Mouse (Mus musculus) kidney, adult 11 months (tissue): ENCODE measurements around the gene Prelp.

ENCODE experiments used
- DNase-seq: peaks from one replicate; pipeline ENCODE4 v3.0.0; 2022

Gene Prelp

DNA sequence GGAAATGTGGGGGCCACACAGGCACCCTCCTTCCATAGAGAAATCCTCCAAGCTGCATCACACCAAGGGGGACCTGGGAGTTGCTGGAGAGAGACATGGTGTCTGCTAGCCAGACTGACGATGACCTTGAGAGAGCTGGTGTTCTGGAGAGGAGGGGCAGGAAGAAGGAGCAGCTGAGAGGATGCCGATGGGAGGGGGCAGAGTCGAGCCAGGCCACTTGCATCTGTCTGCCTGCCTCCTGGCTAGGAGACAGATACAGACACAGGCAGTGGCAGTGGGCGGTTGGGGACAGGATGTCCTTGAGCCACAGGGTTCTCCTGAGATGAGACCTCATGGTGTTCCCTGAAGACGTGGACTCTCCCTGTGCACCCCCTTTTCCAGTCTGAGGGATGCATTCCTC, 29.7 kb downstream of the Prelp start:
- peak; percentile 65 for DNase-seq

DNA sequence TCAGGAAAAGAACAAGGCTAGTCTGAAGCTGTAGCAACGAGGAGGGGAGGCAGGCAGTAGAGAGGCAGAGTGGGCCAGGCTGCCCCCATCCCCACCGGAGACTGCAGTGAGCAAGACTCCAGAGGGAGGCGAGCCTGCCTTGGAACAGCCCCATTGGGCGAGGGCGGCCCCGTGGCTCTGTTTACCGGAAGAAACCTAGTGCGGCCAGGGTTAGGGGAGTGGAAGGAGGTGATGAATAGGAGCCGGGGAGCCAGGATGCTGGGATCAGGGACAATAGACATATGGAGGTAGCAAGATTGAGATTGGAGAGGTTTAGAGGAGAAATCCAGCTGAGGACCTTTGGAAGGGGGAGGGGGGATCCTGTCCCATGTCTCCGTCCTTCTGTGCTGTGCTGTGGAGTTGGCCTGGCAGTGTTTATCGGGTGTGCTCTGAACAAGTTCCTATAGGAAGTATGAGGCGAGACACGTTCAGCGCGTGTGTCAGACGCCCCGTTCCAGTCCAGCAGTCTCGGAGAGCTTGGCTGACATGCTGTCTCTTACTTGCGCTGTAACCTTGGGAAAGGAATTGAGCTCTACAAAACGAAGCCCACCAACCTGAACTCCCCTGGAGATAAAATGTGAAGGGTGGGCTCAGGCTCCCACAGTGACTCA, 31.1 kb downstream of the Prelp start:
- no peak for DNase-seq

DNA sequence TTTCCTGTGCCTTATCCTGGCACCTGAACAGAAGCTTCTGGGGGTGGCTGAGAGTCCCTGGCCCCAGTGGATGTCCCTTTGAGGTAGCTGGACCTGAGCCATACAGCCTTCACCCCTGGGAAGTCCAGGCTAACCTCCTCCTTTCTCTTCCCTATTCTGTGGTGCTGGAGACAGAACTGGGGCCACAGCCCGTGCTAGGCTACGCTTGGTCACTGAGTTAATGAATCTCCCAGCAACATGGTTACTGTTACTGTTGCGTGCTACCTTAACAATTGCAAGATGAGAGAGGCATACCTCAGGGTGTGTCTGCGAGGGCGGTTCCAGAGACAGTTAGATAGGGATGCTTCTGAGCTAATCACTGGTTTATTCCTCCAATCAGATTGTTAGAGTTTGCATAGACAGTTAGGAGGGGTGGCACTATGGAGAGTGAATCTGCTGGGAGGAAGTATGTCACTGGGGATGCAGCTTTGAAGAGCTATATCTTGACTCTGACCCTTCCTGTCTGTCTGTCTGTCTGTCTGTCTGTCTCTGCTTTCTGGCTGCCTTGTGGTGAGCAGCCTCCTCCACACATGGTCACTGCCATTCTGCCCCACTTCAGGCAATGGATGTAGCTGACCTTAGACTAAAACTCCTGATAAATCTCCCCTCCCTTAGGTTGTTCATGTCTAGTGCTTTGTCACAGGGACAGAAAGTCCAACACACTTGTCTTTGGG, 33.5 kb downstream of the Prelp start:
- DNase-seq = no peak

DNA sequence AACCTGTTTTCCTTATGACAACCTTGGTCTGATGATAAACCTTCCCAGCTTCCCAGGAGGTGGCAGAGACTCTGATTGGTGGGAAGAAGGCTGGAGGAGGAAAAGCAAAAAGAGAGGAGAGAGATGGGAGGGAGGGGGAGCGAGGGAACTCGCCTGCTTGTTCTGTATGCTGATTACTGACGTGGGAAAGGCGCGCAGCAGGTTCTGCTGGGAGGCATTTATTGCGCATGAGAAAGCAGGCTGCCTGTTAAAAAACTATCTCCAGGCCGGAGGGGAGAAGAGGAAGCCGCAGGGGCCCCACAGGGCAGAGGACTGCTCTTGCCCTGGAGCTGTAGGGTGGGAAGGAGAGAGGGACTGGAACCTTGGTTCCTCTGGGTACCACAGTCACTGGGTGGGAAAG, 34.2 kb downstream of the Prelp start:
- DNase-seq = no peak

DNA sequence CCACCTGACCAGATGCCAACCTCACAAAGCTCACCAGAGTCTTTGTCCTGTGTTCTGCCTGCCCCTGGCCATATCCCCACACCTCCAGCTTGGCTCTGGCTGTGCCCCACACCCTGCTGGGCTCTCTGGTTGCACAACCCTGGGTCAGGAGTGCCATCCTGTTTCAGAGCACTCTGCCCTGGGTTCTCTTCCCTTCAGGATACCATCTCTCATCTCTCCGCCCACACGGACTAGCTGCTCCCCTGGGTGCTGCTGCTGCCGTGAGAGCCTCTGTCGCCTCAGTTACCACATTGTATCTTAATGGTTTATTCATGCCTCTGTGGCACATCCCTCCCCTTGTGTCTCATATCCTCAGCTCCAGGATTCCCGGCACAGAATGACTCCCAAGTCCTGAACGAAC, 34.8 kb downstream of the Prelp start:
- no peak for DNase-seq

DNA sequence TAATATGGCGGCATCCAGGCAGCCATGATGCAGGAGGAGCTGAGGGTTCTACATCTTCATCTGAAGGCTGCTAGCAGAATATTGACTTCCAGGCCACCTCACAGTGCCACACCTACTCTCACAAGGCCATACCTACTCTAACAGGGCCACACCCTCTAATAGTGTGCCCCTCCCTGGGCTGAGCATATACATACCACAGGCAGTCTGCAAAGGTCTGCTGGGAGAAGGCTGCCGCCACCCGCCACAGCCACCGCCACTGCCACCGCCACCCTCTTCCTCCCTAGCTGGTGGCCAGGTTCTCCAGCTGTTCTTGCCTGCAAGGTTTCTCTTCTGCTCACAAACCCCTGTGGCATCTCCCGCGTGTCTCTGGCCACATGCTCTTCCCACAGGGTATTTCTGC, 35.4 kb downstream of the Prelp start:
- no peak for DNase-seq

DNA sequence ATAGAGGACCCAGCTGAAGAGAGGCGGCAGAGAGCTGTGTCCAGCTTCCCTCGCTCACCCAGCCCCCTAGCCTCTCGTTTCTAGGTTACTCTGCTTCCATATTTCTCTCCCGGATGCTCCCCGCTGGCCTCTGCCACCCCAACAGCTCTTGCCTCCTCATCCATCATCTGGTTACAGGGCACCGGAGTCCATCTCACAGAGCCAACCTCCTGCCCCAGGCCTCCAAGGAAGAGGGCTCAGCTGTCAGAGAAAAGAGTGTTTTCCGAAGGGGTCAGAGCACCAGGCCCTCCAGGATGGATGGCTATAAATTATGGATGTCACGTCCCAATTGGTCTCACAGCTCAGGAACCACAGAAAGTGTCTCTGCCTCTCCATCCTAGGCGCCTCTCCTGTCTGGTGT, 36.5 kb downstream of the Prelp start:
- DNase-seq = no peak

DNA sequence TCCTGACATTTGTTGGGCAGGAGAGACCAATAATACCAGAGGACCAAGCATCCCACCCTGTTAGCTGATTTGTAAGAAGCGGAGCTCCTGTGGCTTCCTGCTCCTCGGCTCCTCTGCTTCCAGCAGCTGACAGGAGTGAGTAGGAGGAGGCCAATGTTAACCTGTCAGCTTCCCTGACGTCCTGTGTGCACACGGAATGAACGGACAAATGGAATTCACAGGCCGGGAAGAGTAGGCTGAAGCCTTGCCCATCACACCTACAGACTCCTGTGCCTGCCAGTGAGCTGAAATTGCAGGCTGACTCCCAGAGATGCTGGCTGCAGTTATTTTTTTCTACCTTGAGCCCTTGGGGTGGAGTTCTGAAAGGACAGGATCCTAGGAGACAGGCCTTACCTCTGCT, 37.1 kb downstream of the Prelp start:
- no peak for DNase-seq

DNA sequence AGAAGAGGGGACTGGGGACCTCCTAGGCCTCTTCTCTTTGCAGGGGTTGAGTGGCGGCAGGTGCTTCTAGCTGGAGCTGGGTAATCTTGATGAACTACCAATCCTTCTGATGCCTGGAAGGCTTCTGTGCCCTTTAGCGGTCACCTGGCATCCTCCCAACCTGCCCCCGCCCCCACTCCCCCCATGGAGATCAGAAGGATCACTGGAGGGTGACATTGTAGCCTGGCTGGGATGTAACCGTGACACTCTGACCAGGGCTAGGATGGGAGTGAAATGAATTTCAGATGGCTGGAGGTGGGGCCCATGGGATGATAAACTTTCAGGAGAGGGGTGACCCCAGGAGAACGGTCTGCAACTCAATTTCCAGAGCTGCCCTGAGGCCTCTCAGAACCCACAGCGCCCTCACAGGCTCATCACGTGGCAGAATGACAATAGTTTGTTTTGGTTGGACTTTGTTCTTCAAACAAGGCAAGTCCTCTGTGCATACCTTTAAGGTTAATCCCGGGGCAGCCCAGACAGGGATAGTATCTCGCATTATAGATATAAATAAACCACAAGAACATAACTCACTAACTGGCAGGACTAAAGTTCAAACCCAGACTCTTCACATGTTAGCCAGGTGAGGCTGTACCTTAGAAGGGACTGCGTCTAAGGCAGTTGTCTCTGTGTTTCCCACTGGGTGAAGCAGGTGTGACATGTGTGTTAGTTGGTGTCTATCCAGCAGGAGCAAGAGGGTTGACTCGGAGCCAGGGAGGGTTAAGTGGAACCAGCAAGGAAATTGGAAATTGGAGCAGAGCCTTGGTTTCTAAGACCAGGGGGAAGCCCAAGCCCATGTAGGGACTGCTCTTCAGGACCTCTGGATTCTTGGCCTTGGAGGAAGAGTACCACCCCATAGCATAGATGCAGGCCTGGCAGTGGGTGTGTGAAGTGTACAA, 38.7 kb downstream of the Prelp start:
- peak; percentile 42 for DNase-seq

DNA sequence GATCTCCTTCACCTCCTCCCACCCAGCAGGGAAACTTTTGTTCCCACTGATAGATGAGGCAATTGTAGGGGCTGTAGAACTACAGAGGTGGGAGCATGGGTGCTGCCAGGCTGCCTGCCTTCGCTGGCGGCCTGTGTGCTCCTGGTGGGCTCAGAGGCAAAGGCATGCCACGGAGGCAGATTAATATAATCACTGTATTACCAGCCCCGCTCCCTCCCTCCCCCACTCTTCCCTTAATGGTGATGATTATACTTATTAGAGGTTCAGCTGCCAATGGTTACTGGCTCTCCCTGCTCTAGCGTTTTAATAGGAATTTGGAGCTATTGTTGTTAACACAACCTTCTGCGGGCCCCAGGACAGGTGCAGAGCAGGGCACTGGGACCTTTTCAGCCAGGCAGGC, 39.4 kb downstream of the Prelp start:
- no peak for DNase-seq

DNA sequence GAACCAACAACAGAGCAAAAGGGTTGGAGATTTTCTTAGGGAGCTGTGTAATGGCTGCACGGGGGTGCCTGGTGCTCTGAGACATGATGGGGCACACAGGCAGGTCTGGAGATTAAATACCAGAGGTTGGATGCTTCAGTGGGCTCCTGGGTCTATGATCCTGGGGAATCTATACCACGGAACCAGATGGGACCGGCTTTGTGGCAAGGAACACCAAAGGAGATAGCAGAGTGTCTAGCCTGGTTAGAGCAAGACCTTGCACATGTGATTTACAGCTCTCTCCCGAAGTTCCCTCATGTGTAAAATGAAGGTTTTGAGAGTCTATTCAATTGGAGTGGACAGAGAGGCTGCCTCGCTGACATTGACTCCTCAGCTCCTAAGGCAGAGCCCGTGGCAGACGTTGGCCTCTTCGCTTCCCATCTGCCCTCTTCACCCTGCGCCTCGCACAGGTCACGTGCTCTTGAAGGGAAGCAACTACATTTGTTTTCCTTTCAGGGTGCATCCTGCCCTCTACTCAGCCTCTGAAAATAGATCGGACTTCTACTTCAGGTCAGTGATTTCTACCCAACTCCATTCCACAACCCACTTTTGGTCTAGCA, 42.3 kb downstream of the Prelp start:
- DNase-seq = no peak

DNA sequence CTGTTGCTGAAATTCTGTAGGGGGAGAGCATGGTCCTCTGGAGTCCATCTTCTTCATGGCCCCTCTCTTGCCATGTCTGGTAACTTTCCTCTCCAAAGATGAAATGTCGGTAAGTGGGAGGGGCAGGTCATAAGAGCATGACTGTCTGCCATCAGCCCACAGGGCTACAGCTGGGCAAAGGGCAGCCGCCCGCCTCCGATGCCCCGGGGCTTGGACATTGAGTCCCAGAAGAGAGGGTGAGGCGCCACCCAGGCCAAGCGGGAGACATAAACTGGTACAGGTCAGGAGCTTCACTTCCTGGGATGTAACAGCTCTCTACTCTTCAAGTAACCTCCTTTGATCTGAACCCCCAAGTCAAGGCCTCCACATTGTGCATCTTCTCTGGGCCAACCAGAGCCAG, 44.3 kb downstream of the Prelp start:
- DNase-seq = peak; percentile 68

DNA sequence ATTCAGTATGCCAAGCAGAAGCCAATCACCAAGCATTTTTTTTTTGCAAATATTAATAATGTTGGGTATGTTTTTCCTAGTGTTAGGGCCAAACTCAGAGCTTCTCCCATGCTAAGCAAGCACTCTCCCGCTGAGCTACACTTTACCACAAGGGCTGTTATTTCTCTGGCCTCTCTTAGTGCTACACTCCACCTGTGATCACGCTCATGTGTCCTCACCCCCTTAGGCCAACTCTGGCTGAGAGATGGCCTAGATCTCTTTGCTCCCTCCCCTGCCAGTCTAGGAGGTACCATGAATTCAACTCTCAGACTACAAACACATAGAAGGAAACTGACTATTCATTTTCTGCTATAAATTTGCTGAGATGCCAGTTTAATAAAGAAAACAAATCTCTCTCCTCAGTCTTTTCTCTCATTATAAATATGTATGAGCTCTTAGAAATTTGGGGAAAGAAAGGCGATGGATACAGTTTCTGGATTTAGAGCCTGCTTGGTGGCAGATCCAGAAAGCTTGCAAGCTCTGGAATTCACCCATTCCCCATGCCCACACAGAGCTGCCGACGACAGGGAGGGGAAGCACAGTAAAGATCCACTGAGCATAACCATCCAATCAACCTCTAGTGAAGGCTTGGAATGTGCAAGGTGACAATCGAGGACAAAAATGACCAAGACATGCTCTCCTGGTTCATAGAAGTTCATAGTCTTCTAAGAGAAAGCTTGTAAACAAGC, 48.0 kb downstream of the Prelp start:
- no peak for DNase-seq

DNA sequence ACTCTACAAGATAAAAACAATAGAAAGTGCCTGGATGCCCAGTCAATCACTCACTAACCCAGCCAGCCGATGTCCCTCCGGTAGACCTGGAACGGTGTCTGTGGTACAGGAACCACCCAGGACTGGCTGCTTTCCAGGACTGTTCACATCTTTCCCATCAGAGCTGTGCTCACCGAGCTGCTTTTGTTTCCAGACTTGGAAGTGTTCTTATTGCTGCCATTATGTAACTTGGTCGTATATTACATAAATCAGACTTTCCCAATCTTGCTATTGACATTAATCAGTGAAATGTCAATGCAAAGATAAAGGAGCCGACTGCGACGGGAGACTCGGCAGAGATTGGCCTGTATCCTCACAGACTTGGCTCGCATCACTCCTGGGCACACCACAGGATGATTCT, 50.0 kb downstream of the Prelp start:
- DNase-seq = no peak

DNA sequence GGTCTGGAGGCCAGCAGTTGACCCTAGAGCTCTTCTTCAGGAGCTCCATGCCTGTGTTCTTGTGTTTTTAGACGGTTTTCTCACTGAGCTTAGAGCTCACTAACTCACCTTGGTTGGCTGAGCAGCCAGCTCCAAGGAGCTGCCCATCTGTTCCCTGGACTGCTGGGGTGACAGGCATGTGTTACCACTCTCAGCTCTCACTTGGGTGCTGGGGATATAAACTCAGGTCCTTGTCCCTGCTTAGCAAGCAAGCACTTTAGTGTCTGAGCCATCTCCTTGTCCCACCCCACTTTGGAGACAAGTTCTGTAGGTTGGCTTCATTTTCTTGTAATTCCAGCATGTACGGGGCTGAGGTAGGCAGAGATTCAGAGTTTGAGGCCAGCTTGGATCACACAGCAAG, 52.0 kb downstream of the Prelp start:
- no peak for DNase-seq

DNA sequence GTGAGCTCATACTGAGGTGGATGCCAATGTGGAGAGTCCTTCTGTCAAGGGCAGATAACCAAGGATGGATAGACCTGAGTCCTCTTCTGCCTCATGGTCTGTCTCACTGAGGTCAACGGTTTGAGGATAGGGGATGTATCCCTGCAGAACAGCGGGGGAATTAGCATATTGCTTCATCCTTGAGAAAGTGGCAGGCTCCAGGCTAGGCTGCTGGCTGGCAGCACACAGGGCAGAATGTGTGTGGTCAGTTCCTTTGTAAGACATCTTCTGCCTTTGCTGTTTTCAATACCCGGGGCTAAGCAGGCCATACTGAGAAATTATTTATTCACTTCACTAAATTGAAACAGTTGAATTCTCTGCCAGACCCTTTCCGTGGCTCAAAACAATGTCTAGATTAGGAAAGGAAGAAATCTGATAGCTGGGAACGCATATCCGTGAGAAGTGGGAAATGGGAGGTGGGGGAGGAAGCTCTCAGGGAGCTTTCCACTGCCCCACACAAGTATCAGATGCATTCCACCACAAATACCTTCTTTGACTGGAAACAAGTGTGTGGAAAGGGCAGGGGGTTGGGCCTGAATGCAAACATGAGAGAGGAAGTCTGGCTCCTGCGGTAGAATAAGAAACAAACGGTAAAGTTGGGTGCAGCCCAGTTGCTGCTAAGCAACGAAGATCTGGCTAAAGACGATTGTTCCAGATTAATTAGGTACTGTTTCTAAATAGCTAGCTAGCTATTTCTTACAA, 57.8 kb downstream of the Prelp start:
- DNase-seq = no peak

DNA sequence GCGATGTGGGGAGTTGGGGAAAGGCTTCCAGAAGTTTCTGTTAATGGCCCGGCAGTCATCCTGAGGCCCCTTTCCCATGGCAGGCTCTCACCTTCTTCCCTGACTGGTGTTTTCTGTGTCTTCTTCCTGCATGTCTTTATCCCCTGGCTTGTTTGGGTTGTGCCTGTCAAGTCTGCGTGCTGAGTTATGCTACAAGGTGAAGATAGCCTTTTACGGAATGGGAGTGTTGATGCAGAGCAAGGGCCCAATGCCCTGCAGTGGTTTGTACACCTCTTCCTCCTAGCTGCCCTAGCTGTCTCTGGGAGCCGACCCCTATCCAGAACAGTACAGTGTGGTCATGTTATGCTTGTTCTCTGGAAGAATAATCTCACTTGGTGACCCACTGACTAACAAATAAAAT, 60.2 kb downstream of the Prelp start:
- DNase-seq = no peak
